Comparison of ENCODE assay signal across 8 mouse cellular contexts in genomic region chr2:73910571-73911174, GRCm38 (mm10). TPM values are rescaled to one million over a fixed set of nuclear protein-coding genes. Genes with fewer than 3 reads are reported as not detected.
DNase-seq lines count a peak whose midpoint lies in the region; ATAC-seq and TF ChIP-seq lines count a peak whose summit lies in the region.

No protein-coding gene starts in this region.

- H3ac ChIP-seq in myocyte (ENCODE audit: control insufficient read depth, insufficient read length): peak overlapping the region; percentile 70

- peak; percentile 69 for DNase-seq in 416B (ENCODE audit: low read depth)
- DNase-seq in adrenal gland, postnatal 36 days: peak; percentile 63 to 78
- DNase-seq in heart, adult 9 months (ENCODE audit: low spot score in 2 of 2): peak; percentile 42 to 43
- peak; percentile 66 for DNase-seq in kidney, adult 9 months
- peak; percentile 62 for DNase-seq in liver, embryonic 11.5 days (ENCODE audit: low spot score)
- DNase-seq in splenic B cell, adult 2 months (ENCODE audit: low read depth, low spot score): peak; percentile 53

- peak; percentile 32; the same call in 1 of the 2 replicates for ATAC-seq in embryonic facial prominence, embryonic 15.5 days (ENCODE audit: insufficient number of reproducible peaks, low FRiP score, low TSS enrichment, low read depth)
- ATAC-seq in liver, embryonic 11.5 days (replicated peaks; ENCODE audit: low FRiP score): peak; percentile 50

- under 1% methylated on average over 50 of the region's 50 CpGs for WGBS in embryonic facial prominence, embryonic 15.5 days
- WGBS in liver, embryonic 11.5 days: under 1% methylated on average over 45 of the region's 50 CpGs

- H3K79me2 ChIP-seq in myocyte (ENCODE audit: control insufficient read depth, insufficient read depth): peaks cover 36% of the 10 kb centered on the region

- peak; percentile 61 for TF ChIP-seq POLR2A in myocyte (IDR thresholded peaks at IDR 0.05; ENCODE audit: insufficient read length, low read depth)

- peak overlapping the region; percentile 92 for H3K27ac ChIP-seq in embryonic facial prominence, embryonic 15.5 days (replicated peaks)
- H3K27ac ChIP-seq in liver, embryonic 11.5 days (ENCODE audit: low read depth, low read length): peak overlapping the region; percentile 92

- peaks cover 7% of the 10 kb centered on the region for H3K4me1 ChIP-seq in embryonic facial prominence, embryonic 15.5 days
- H3K4me1 ChIP-seq in liver, embryonic 11.5 days (replicated peaks; ENCODE audit: control insufficient read depth, insufficient read depth, low read length): peaks cover 8% of the 10 kb centered on the region

- peak overlapping the region; percentile 100 for H3K4me3 ChIP-seq in embryonic facial prominence, embryonic 15.5 days (replicated peaks)
- H3K4me3 ChIP-seq in liver, embryonic 11.5 days (ENCODE audit: low read depth, low read length): peak overlapping the region; percentile 95
- H3K4me3 ChIP-seq in myocyte: peak overlapping the region; percentile 93

- H3K9me3 ChIP-seq in embryonic facial prominence, embryonic 15.5 days (replicated peaks): no peaks in the 10 kb centered on the region
- H3K9me3 ChIP-seq in liver, embryonic 11.5 days (ENCODE audit: control insufficient read depth, low read length): no peaks in the 10 kb centered on the region

- peak overlapping the region; percentile 100 for H3K9ac ChIP-seq in embryonic facial prominence, embryonic 15.5 days
- H3K9ac ChIP-seq in liver, embryonic 11.5 days (ENCODE audit: low read depth, low read length): peak overlapping the region; percentile 99

- peaks cover 28% of the 10 kb centered on the region for H3K36me3 ChIP-seq in embryonic facial prominence, embryonic 15.5 days
- H3K36me3 ChIP-seq in liver, embryonic 11.5 days (ENCODE audit: control insufficient read depth, insufficient read depth, low read length): peaks cover 25% of the 10 kb centered on the region
- H3K36me3 ChIP-seq in myocyte (ENCODE audit: control insufficient read depth, insufficient read depth): peaks cover 34% of the 10 kb centered on the region
- no peaks in the 10 kb centered on the region; the same call in none of the 2 replicates for H3K36me3 ChIP-seq in splenic B cell, adult 2 months (ENCODE audit: control insufficient read depth, insufficient read depth, low read length, poor library complexity, severe bottlenecking)

- H3K4me2 ChIP-seq in embryonic facial prominence, embryonic 15.5 days (replicated peaks): peak overlapping the region; percentile 63
- H3K4me2 ChIP-seq in liver, embryonic 11.5 days: peak overlapping the region; percentile 93
- peak overlapping the region; percentile 82 for H3K4me2 ChIP-seq in myocyte (ENCODE audit: low read depth)

- no peaks in the 10 kb centered on the region for H3K27me3 ChIP-seq in embryonic facial prominence, embryonic 15.5 days
- no peaks in the 10 kb centered on the region for H3K27me3 ChIP-seq in liver, embryonic 11.5 days (replicated peaks; ENCODE audit: control insufficient read depth, insufficient read depth, low read length)
- no peaks in the 10 kb centered on the region for H3K27me3 ChIP-seq in myocyte (ENCODE audit: control insufficient read depth, insufficient read depth, insufficient read length)
- H3K27me3 ChIP-seq in splenic B cell, adult 2 months (ENCODE audit: control insufficient read depth, insufficient read depth, low read length, poor library complexity, severe bottlenecking): no peaks in the 10 kb centered on the region

TF ChIP-seq in myocyte, 11 proteins besides CTCF, POLR2A, EP300 and RAD21:
- TF ChIP-seq POLR2AphosphoS2 (IDR thresholded peaks at IDR 0.05; ENCODE audit: insufficient read length, low read depth) (peak; percentile 68), SRF (IDR thresholded peaks at IDR 0.05; ENCODE audit: control insufficient read depth, insufficient read length, low read depth) (no peak)

RNA-seq across cellular contexts. Expression of gene Atp5g3, which starts 0.5 kb away (rescaled TPM):
- total RNA-seq in adrenal gland, postnatal 36 days (2021): 100 to 1,000 TPM; 682 to 902 TPM
- 982 and 1,030 TPM in 2 replicates for polyA plus RNA-seq in embryonic facial prominence, embryonic 15.5 days (2015; fragmentation: Nextera tagmentation; extraction: Ambion mirVana)
- 1,057 and 1,087 TPM in 2 replicates for polyA plus RNA-seq in liver, embryonic 11.5 days (2014; fragmentation: Nextera tagmentation; extraction: Ambion mirVana)
- 1,861 TPM for polyA plus RNA-seq in myocyte (2012; fragmentation: generic; extraction: Trizol)

RNA-seq across cellular contexts. Expression of gene Atf2, which starts 18.2 kb away (rescaled TPM):
- total RNA-seq in adrenal gland, postnatal 36 days (2021): 10 to 100 TPM; 72.8 to 81.7 TPM
- polyA plus RNA-seq in embryonic facial prominence, embryonic 15.5 days (2015; fragmentation: Nextera tagmentation; extraction: Ambion mirVana): 57.5 and 62.2 TPM in 2 replicates
- 46.8 and 47.2 TPM in 2 replicates for polyA plus RNA-seq in liver, embryonic 11.5 days (2014; fragmentation: Nextera tagmentation; extraction: Ambion mirVana)
- 8.6 TPM for polyA plus RNA-seq in myocyte (2012; fragmentation: generic; extraction: Trizol)

Comparison
In these comparisons a context has a peak if more than half of its experiments do, and no peak if none do; other contexts are left out.
1. Peak in every context shown above with its lines: DNase-seq, ATAC-seq, H3K4me3 ChIP-seq and H3K27ac ChIP-seq.